In the genomic region with DNA sequence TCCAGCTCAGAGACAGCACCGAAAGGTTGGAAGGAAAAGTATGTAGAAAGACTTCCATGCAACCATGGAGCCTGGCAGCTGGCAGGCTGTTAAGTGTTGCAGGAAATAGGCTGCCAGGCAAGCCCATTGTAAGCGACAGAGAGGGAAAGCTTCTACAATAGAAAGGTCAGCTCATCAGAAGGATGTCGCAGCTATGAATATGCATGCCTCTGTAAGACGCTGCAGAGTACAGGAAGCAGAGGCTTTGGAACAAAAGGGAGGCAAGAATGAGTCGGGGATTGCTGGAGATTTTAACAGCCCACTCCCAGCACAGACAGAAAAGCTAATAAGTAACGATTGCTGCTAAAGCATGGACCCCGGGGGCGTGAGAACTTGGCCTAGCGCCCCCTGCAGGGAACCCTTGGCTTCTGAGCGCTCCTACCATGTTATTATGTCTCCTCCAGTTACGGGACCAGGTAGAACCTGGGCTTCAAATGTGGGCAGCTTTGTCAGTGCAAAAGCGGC, we compare ENCODE assay signal across 9 mouse cellular contexts. TPM values are rescaled to one million over a fixed set of nuclear protein-coding genes. Genes with fewer than 3 reads are reported as not detected.
DNase-seq lines count a peak whose midpoint lies in the region; ATAC-seq lines count a peak whose summit lies in the region.
"Had no signal": no experiment of that assay in that cellular context is flagged by ENCODE, and none has a peak within 500 bp of the region (broad histone marks: within the 10 kb centered on the region; RNA-seq: fewer than 3 reads in every experiment).

No protein-coding gene starts in this region.

- no peaks in the 10 kb centered on the region for H3K27me3 ChIP-seq in heart, embryonic 15.5 days
- H3K27me3 ChIP-seq in forebrain, embryonic 11.5 days (ENCODE audit: control insufficient read depth, insufficient read depth, low read length), result no peaks in the 10 kb centered on the region
- no peaks in the 10 kb centered on the region; the same call in 1 of the 2 replicates for H3K27me3 ChIP-seq in limb, embryonic 12.5 days
- H3K27me3 ChIP-seq in neural tube, embryonic 11.5 days (ENCODE audit: control insufficient read depth, insufficient read depth, low read length), result no peaks in the 10 kb centered on the region

- peak overlapping the region; percentile 6; the same call in 1 of the 2 replicates for H3K4me3 ChIP-seq in heart, embryonic 15.5 days
- H3K4me3 ChIP-seq in forebrain, embryonic 11.5 days (ENCODE audit: low read depth, low read length), result no peak overlapping the region
- no peak overlapping the region for H3K4me3 ChIP-seq in limb, embryonic 12.5 days (replicated peaks)
- no peak overlapping the region for H3K4me3 ChIP-seq in neural tube, embryonic 11.5 days (ENCODE audit: low read depth, low read length)

- H3K9me3 ChIP-seq in heart, embryonic 15.5 days (replicated peaks), result no peaks in the 10 kb centered on the region
- no peaks in the 10 kb centered on the region for H3K9me3 ChIP-seq in forebrain, embryonic 11.5 days (ENCODE audit: control insufficient read depth, low read length)
- 0 out of 2 replicates have a peak, but pooled peaks cover 10% of the 10 kb centered on the region for H3K9me3 ChIP-seq in limb, embryonic 12.5 days
- H3K9me3 ChIP-seq in neural tube, embryonic 11.5 days (ENCODE audit: control insufficient read depth, low read length), result no peaks in the 10 kb centered on the region

- 28% methylated on average over 12 of the region's 12 CpGs for WGBS in heart, embryonic 15.5 days
- WGBS in forebrain, embryonic 11.5 days, result 10% methylated on average over 12 of the region's 12 CpGs
- WGBS in limb, embryonic 12.5 days, result 25% methylated on average over 12 of the region's 12 CpGs
- 13% methylated on average over 12 of the region's 12 CpGs for WGBS in neural tube, embryonic 11.5 days

- peak overlapping the region; percentile 51 for H3K4me2 ChIP-seq in heart, embryonic 15.5 days
- peak overlapping the region; percentile 32; the same call in 1 of the 2 replicates for H3K4me2 ChIP-seq in forebrain, embryonic 11.5 days (ENCODE audit: low read depth, low read length, severe bottlenecking)
- H3K4me2 ChIP-seq in limb, embryonic 12.5 days, result 0 out of 2 replicates have a peak overlapping the region, but pooled peaks have one; percentile 1
- peak overlapping the region; percentile 20; the same call in 1 of the 2 replicates for H3K4me2 ChIP-seq in neural tube, embryonic 11.5 days (ENCODE audit: low read depth)

- H3K27ac ChIP-seq in heart, embryonic 15.5 days, result peak overlapping the region; percentile 70
- H3K27ac ChIP-seq in forebrain, embryonic 11.5 days (ENCODE audit: low read depth, low read length), result peak overlapping the region; percentile 85
- H3K27ac ChIP-seq in limb, embryonic 12.5 days, result no peak overlapping the region
- peak overlapping the region; percentile 68 for H3K27ac ChIP-seq in neural tube, embryonic 11.5 days (ENCODE audit: low read depth, low read length)
- H3K27ac ChIP-seq: macrophage had no signal

- peaks cover 26% of the 10 kb centered on the region for H3K4me1 ChIP-seq in heart, embryonic 15.5 days (replicated peaks)
- H3K4me1 ChIP-seq in forebrain, embryonic 11.5 days (replicated peaks; ENCODE audit: control insufficient read depth, insufficient read depth, low read length), result peaks cover 12% of the 10 kb centered on the region
- peaks cover 21% of the 10 kb centered on the region; the same call in 1 of the 2 replicates for H3K4me1 ChIP-seq in limb, embryonic 12.5 days (replicated peaks)
- peaks cover 15% of the 10 kb centered on the region for H3K4me1 ChIP-seq in neural tube, embryonic 11.5 days (ENCODE audit: control insufficient read depth, insufficient read depth, low read length)

- H3K9ac ChIP-seq in heart, embryonic 15.5 days, result 0 out of 2 replicates have a peak overlapping the region, but pooled peaks have one; percentile 20
- H3K9ac ChIP-seq in forebrain, embryonic 11.5 days (ENCODE audit: low read length), result no peak overlapping the region; the same call in none of the 2 replicates
- no peak overlapping the region for H3K9ac ChIP-seq in limb, embryonic 12.5 days (replicated peaks)
- H3K9ac ChIP-seq in neural tube, embryonic 11.5 days (ENCODE audit: low read length), result peak overlapping the region; percentile 22; the same call in 1 of the 2 replicates

- no peak for DNase-seq in heart, adult 18-20 months
- DNase-seq in R1 (ENCODE audit: low read depth, low spot score), result peak; percentile 98
- peak; percentile 80 for DNase-seq in forebrain, embryonic 11.5 days (ENCODE audit: low spot score)
- DNase-seq in neural tube, embryonic 11.5 days (ENCODE audit: low spot score), result peak; percentile 76
- no peak for DNase-seq in left cerebral cortex, adult 8-10 months (ENCODE audit: low spot score in 2 of 2)
- DNase-seq in ovary, adult 18-20 months (ENCODE audit: low spot score), result no peak

- no peaks in the 10 kb centered on the region for H3K36me3 ChIP-seq in heart, embryonic 15.5 days
- no peaks in the 10 kb centered on the region for H3K36me3 ChIP-seq in forebrain, embryonic 11.5 days (ENCODE audit: control insufficient read depth, insufficient read depth, low read length)
- H3K36me3 ChIP-seq in limb, embryonic 12.5 days, result no peaks in the 10 kb centered on the region
- no peaks in the 10 kb centered on the region for H3K36me3 ChIP-seq in neural tube, embryonic 11.5 days (ENCODE audit: control insufficient read depth, insufficient read depth, low read length)

- ATAC-seq in heart, embryonic 15.5 days (replicated peaks; ENCODE audit: insufficient number of reproducible peaks, insufficient read depth, low FRiP score, low read depth), result no peak
- peak; percentile 83 for ATAC-seq in forebrain, embryonic 11.5 days (replicated peaks; ENCODE audit: low FRiP score)
- ATAC-seq in limb, embryonic 12.5 days (ENCODE audit: insufficient number of reproducible peaks, insufficient read depth, low FRiP score, low TSS enrichment, low read depth), result no peak
- ATAC-seq in neural tube, embryonic 11.5 days (ENCODE audit: insufficient read depth, low FRiP score, low TSS enrichment), result peak; percentile 76

RNA-seq across cellular contexts. Expression of gene Traf3, which starts 23.1 kb away (rescaled TPM):
- 5.1 and 7.0 TPM in 2 replicates for polyA plus RNA-seq in heart, embryonic 15.5 days (2015; fragmentation: Nextera tagmentation; extraction: Ambion mirVana)
- 10 to 100 TPM; 14.2 to 14.3 TPM for total RNA-seq in heart, adult 18-20 months (2021)
- polyA plus RNA-seq in forebrain, embryonic 11.5 days (2014; fragmentation: Nextera tagmentation; extraction: Ambion mirVana), result 19.4 and 22.9 TPM in 2 replicates
- 13.8 and 14.1 TPM in 2 replicates for polyA plus RNA-seq in limb, embryonic 12.5 days (2016; fragmentation: Nextera tagmentation; extraction: Ambion mirVana)
- 15.4 and 16.2 TPM in 2 replicates for polyA plus RNA-seq in neural tube, embryonic 11.5 days (2014; fragmentation: Nextera tagmentation; extraction: Ambion mirVana)
- total RNA-seq in left cerebral cortex, adult 8-10 months (2022), result 10 to 100 TPM; 28.3 to 41.2 (median 36.2) TPM

RNA-seq across cellular contexts. Expression of gene 4930595D18Rik, which starts 41.2 kb away (rescaled TPM):
- not detected in 2 replicates for polyA plus RNA-seq in heart, embryonic 15.5 days (2015; fragmentation: Nextera tagmentation; extraction: Ambion mirVana)
- total RNA-seq in heart, adult 18-20 months (2021), result not detected
- polyA plus RNA-seq in forebrain, embryonic 11.5 days (2014; fragmentation: Nextera tagmentation; extraction: Ambion mirVana), result not detected in 2 replicates
- not detected in 2 replicates for polyA plus RNA-seq in limb, embryonic 12.5 days (2016; fragmentation: Nextera tagmentation; extraction: Ambion mirVana)
- polyA plus RNA-seq in neural tube, embryonic 11.5 days (2014; fragmentation: Nextera tagmentation; extraction: Ambion mirVana), result not detected in 2 replicates
- not detected for total RNA-seq in left cerebral cortex, adult 8-10 months (2022)
- polyA plus RNA-seq: macrophage had no signal

Comparison
In these comparisons a context has a peak if more than half of its experiments do, and no peak if none do; other contexts are left out.
1. ATAC-seq: peak in forebrain, embryonic 11.5 days (single experiment) and neural tube, embryonic 11.5 days (single experiment); none in heart, embryonic 15.5 days (single experiment) and limb, embryonic 12.5 days (single experiment).
2. H3K4me2 ChIP-seq: peak in every context shown above with its lines; median percentile 51 in heart, embryonic 15.5 days; 32 in forebrain, embryonic 11.5 days; 20 in neural tube, embryonic 11.5 days; 1 in limb, embryonic 12.5 days.
3. H3K9ac ChIP-seq: peak in heart, embryonic 15.5 days (single experiment) and neural tube, embryonic 11.5 days (single experiment); none in forebrain, embryonic 11.5 days (single experiment) and limb, embryonic 12.5 days (single experiment).
4. DNase-seq: peak in R1 (single experiment), forebrain, embryonic 11.5 days (single experiment) and neural tube, embryonic 11.5 days (single experiment); none in heart, adult 18-20 months (0 of 2), left cerebral cortex, adult 8-10 months (0 of 2) and ovary, adult 18-20 months (single experiment).